Mouse (Mus musculus): ENCODE measurements at regions not wholly inside any gene's neighbourhood (a gene's known extent, or its start where the extent isn't known, plus 50 kb on each side); places are given as distances from the start of the nearest gene placed in this dataset.

GRCm38 (mm10) chr7:110717104-110717503 is 50.9 kb upstream of the Ampd3 start:
- no peak for DNase-seq (ENCODE audit: low spot score)

Data from urinary bladder, postnatal 25 days (tissue).